Mouse (Mus musculus) lung, postnatal 0 days (tissue): ENCODE results near the gene Neurl4. TPM values are rescaled to one million over a fixed set of nuclear protein-coding genes. Genes with fewer than 3 reads are reported as not detected.

Source experiments
- ATAC-seq: fragments of 200-750 bp; cut with Nextera tagmentation; 2 replicates; pipeline ENCODE4 v1.8.0; 2017; ENCODE audit warnings: moderate library complexity
- DNase-seq: peaks from one replicate; pipeline ENCODE4 v3.0.0-alpha.2; 2016; ENCODE audit warnings: low spot score
- H3K27ac ChIP-seq: fragments of 300-500 bp; sonication (generic); 2 replicates; pipeline ENCODE4 v1.5.1; 2014; ENCODE audit warnings: antibody characterized with exemption, mild to moderate bottlenecking, low read length, mixed read lengths
- H3K27me3 ChIP-seq: fragments of 300-500 bp; sonication (generic); replicated peaks from 2 replicates; pipeline ENCODE4 v1.6.1; 2014; ENCODE audit warnings: low read length, mixed read lengths; ENCODE audit not compliant: insufficient read depth
- H3K36me3 ChIP-seq: fragments of 300-500 bp; sonication (generic); 2 replicates; pipeline ENCODE4 v1.6.1; 2014; ENCODE audit warnings: low read length, mixed read lengths; ENCODE audit not compliant: insufficient read depth
- H3K4me1 ChIP-seq: fragments of 300-500 bp; sonication (generic); 2 replicates; pipeline ENCODE4 v1.6.1; 2014; ENCODE audit warnings: antibody characterized with exemption, low read depth, low read length, mixed read lengths; ENCODE audit not compliant: insufficient read depth
- H3K4me2 ChIP-seq: fragments of 300-500 bp; sonication (generic); replicated peaks from 2 replicates; pipeline ENCODE4 v1.6.1; 2014; ENCODE audit warnings: low read depth, mild to moderate bottlenecking, low read length, moderate library complexity, mixed read lengths
- H3K4me3 ChIP-seq: fragments of 300-500 bp; sonication (generic); 2 replicates; pipeline ENCODE4 v1.5.1; 2014; ENCODE audit warnings: low read depth, low read length
- H3K9ac ChIP-seq: fragments of 300-500 bp; sonication (generic); replicated peaks from 2 replicates; pipeline ENCODE4 v1.6.1; 2014; ENCODE audit warnings: low read depth, mild to moderate bottlenecking
- H3K9me3 ChIP-seq: fragments of 300-500 bp; sonication (generic); 2 replicates; pipeline ENCODE4 v1.6.1; 2016; ENCODE audit warnings: low read length, mixed read lengths
- CTCF ChIP-seq: IDR thresholded peaks from 2 replicates; pipeline ENCODE4 v1.5.1; 2016; ENCODE audit warnings: antibody characterized with exemption, mild to moderate bottlenecking
- EP300 ChIP-seq: IDR thresholded peaks from 2 replicates; pipeline ENCODE4 v1.6.1; 2016; ENCODE audit warnings: antibody characterized with exemption, mild to moderate bottlenecking, control low read depth
- WGBS: fragments of 180-500 bp; shearing (Covaris S2); extraction: QIAGEN DNeasy Blood & Tissue Kit; methylation state at CpG from one replicate; pipeline ENCODE4 v1.1.7; 2014; 5-methylcytosine and 5-hydroxymethylcytosine counted together
- polyA plus RNA-seq: library from polyadenylated mRNA; unstranded; fragments of >200 nt; fragmentation: Nextera tagmentation; extraction: Ambion mirVana; gene quantifications from 2 replicates; pipeline ENCODE4 v1.2.1, GENCODE M21; 2015

Gene Neurl4
- polyA plus RNA-seq, 1 experiment from 2014 or later = 3.9 TPM

GRCm38 (mm10) chr11:69884663-69885062, 16.2 kb upstream of the Neurl4 start:
- no peaks in the 10 kb centered on the region for H3K27me3 ChIP-seq
- TF ChIP-seq CTCF (no peak), EP300 (no peak)
- ATAC-seq (no peak), DNase-seq (no peak)
- H3K9ac ChIP-seq = 0 out of 2 replicates have a peak overlapping the region, but pooled peaks have one; percentile 12
- H3K36me3 ChIP-seq = no peaks in the 10 kb centered on the region
- no peaks in the 10 kb centered on the region for H3K9me3 ChIP-seq
- H3K4me3 ChIP-seq = no peak overlapping the region
- WGBS = 67% methylated on average over 8 of the region's 8 CpGs
- peaks cover 11% of the 10 kb centered on the region for H3K4me1 ChIP-seq
- peak overlapping the region; percentile 17; the same call in 1 of the 2 replicates for H3K4me2 ChIP-seq
- H3K27ac ChIP-seq = peak overlapping the region; percentile 62

DNA sequence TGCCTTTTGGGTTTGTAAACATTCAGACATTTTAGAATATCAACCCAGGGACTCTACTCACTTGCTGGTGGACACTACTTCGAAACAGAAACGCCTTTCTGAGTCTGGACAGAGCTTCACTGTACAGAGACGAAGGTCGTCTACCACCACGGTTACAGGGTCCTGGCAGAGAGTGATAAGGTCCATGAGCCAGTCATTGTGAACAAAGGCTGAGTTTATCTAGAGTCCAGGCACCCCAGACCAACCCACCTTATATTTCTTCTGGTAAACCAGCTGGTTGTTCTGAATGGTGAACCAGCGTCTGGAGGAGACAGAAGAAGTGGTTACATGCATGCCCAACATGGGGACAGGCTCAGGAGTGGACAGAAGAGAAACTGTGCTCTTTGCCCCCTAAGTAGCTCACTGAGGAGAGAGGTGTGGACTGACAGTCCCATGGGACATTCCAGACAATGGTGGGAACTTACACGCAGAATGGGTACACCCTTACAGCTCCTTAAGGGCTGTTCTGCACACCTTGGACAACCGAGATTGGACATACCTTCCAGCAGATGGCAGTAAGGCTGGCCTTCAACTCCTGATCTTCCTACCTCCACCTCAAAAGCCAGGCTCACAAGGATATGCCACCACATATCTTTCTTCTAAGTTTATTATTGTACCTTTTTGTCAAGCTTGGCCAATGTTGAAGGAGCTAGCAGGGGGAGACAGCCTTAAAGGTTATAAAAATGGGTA, 13.8 kb upstream of the Neurl4 start:
- 59% methylated on average over 8 of the region's 8 CpGs for WGBS
- Histone ChIP-seq H3K4me3 (no peak overlapping the region), H3K4me1 (peaks cover 14% of the 10 kb centered on the region; the same call in 1 of the 2 replicates), H3K9me3 (no peaks in the 10 kb centered on the region), H3K9ac (no peak overlapping the region), H3K36me3 (no peaks in the 10 kb centered on the region), H3K4me2 (no peak overlapping the region), H3K27ac (peak overlapping the region; percentile 32; the same call in 1 of the 2 replicates), H3K27me3 (no peaks in the 10 kb centered on the region)
- peak; percentile 76 for TF ChIP-seq CTCF
- no peak for TF ChIP-seq EP300
- DNase-seq = peak; percentile 71
- peak; percentile 70 for ATAC-seq

DNA sequence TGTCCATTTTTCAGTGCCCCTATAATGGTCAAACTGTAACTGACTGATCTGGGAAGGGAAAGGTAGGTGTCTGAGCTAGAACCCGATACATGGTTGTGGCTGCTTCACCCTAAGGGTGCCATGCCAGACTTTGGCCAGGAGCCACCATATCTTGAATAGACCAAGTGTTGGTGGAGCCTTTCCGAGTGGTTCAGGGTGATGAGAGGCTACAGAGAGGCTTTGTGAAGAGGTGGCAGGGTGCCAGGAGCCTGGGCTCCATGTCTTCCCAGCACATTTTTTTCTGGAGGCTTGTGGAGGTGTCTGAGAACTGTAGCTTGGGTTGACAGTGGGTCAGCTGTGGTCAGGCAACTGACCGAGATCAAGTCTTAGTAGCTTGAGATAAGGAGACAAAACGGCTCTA, 9.4 kb upstream of the Neurl4 start:
- H3K27me3 ChIP-seq = no peaks in the 10 kb centered on the region
- peaks cover 9% of the 10 kb centered on the region; the same call in 1 of the 2 replicates for H3K4me1 ChIP-seq
- DNase-seq = peak; percentile 65
- WGBS = 25% methylated on average over 4 of the region's 4 CpGs
- peak; percentile 71 for ATAC-seq
- H3K36me3 ChIP-seq = no peaks in the 10 kb centered on the region
- no peaks in the 10 kb centered on the region for H3K9me3 ChIP-seq
- no peak overlapping the region for H3K4me2 ChIP-seq
- H3K9ac ChIP-seq = no peak overlapping the region
- H3K4me3 ChIP-seq = no peak overlapping the region
- TF ChIP-seq EP300 (no peak), CTCF (no peak)
- no peak overlapping the region for H3K27ac ChIP-seq

- Histone ChIP-seq H3K4me1 (peaks cover 9% of the 10 kb centered on the region; the same call in 1 of the 2 replicates), H3K36me3 (no peaks in the 10 kb centered on the region), H3K9me3 (no peaks in the 10 kb centered on the region), H3K4me3 (no peak overlapping the region), H3K27me3 (no peaks in the 10 kb centered on the region), H3K4me2 (no peak overlapping the region), H3K9ac (no peak overlapping the region), H3K27ac (no peak overlapping the region)
- TF ChIP-seq EP300 (no peak), CTCF (no peak)
- ATAC-seq (no peak), DNase-seq (peak; percentile 23)
- 69% methylated on average over 5 of the region's 5 CpGs for WGBS
Measured at GRCm38 (mm10) chr11:69894671-69895070, 6.2 kb upstream of the Neurl4 start.

DNA sequence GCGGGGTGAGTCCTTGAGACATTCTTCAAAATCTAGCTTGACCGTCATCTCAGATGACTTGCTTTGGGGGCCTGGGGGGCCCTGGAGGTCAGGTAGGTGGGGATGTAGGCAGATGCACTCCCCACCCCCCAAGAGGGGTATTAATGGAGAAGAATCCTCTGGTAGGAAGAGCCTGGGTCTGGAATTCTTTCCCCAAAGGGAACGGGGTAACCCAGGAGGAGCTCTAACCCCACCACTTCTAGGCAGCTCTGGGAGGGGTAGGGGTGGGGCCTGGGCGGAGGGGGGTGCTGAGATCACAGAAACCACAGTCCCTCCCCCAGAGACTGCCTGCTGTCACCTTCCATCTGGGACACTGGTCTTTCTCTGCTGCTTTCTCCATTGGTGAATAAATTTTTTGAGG, 5.6 kb upstream of the Neurl4 start, which contains the start of gene Acap1:
Gene Acap1 (minus strand): TSS at position 249 of the 400 bp plus-strand sequence.
- ATAC-seq = no peak
- no peak for TF ChIP-seq EP300
- no peak for TF ChIP-seq CTCF
- Histone ChIP-seq H3K9ac (no peak within 1 kb of the TSS), H3K9me3 (no peaks in the 10 kb centered on the region), H3K4me3 (no peak within 1 kb of the TSS), H3K27me3 (no peaks in the 10 kb centered on the region), H3K4me1 (peaks cover 9% of the 10 kb centered on the region; the same call in 1 of the 2 replicates), H3K27ac (no peak within 1 kb of the TSS), H3K4me2 (no peak within 1 kb of the TSS), H3K36me3 (no peaks in the 10 kb centered on the region)
- no peak for DNase-seq
- WGBS = 72% methylated on average over 4 of the region's 4 CpGs

GRCm38 (mm10) chr11:69899870-69900269, 1.0 kb upstream of the Neurl4 start:
- ATAC-seq = no peak
- 28% methylated on average over 4 of the region's 4 CpGs for WGBS
- Histone ChIP-seq H3K9me3 (no peaks in the 10 kb centered on the region), H3K4me2 (peak overlapping the region; percentile 73; the same call in 1 of the 2 replicates), H3K4me1 (no peaks in the 10 kb centered on the region), H3K27me3 (no peaks in the 10 kb centered on the region), H3K4me3 (peak overlapping the region; percentile 82; the same call in 1 of the 2 replicates), H3K9ac (no peak overlapping the region), H3K36me3 (peaks cover 3% of the 10 kb centered on the region; the same call in 1 of the 2 replicates), H3K27ac (no peak overlapping the region)
- peak; percentile 54 for DNase-seq
- no peak for TF ChIP-seq EP300
- TF ChIP-seq CTCF = no peak
